Mouse (Mus musculus): ENCODE data around the gene Sept5.

The Sept5 gene

GRCm38 (mm10) chr16:18629390-18630231 lies at the start of gene Sept5:
TSS of gene Sept5 (minus strand) at chr16:18629954.
- in situ Hi-C loops (cut with MboI, MseI): no loop called here

- in situ Hi-C loops (cut with MboI, MseI): no loop called here
These were observed 49.4 kb upstream of the Sept5 start for GRCm38 (mm10) chr16:18679112-18679511.

- in situ Hi-C loops (cut with MboI, MseI): no loop called here
These were observed 48.3 kb upstream of the Sept5 start for GRCm38 (mm10) chr16:18677746-18678679.

GRCm38 (mm10) chr16:18673005-18673404 lies 43.3 kb upstream of the Sept5 start:
- in situ Hi-C loops (cut with MboI, MseI): no loop called here

GRCm38 (mm10) chr16:18672027-18672426 lies 42.3 kb upstream of the Sept5 start:
- in situ Hi-C loops (cut with MboI, MseI): no loop called here

- in situ Hi-C loops (cut with MboI, MseI): no loop called here
These were observed 40.2 kb upstream of the Sept5 start for GRCm38 (mm10) chr16:18669914-18670313.

- in situ Hi-C loops (cut with MboI, MseI): no loop called here
These were observed 28.8 kb upstream of the Sept5 start for GRCm38 (mm10) chr16:18658597-18658996.

GRCm38 (mm10) chr16:18655372-18656098 lies 25.8 kb upstream of the Sept5 start:
- in situ Hi-C loops (cut with MboI, MseI): no loop called here

- in situ Hi-C loops (cut with MboI, MseI): no loop called here
These were observed 23.8 kb upstream of the Sept5 start for GRCm38 (mm10) chr16:18653290-18654160.

- in situ Hi-C loops (cut with MboI, MseI): no loop called here
These were observed 19.4 kb upstream of the Sept5 start for GRCm38 (mm10) chr16:18649126-18649525.

- in situ Hi-C loops (cut with MboI, MseI): no loop called here
These were observed 15.6 kb upstream of the Sept5 start for GRCm38 (mm10) chr16:18645329-18645728.

GRCm38 (mm10) chr16:18644485-18644884 lies 14.7 kb upstream of the Sept5 start:
- in situ Hi-C loops (cut with MboI, MseI): no loop called here

- in situ Hi-C loops (cut with MboI, MseI): no loop called here
These were observed 13.7 kb upstream of the Sept5 start for GRCm38 (mm10) chr16:18643406-18643998.

GRCm38 (mm10) chr16:18642897-18643296 lies 13.1 kb upstream of the Sept5 start:
- in situ Hi-C loops (cut with MboI, MseI): no loop called here

GRCm38 (mm10) chr16:18642291-18642690 lies 12.5 kb upstream of the Sept5 start:
- in situ Hi-C loops (cut with MboI, MseI): no loop called here

- in situ Hi-C loops (cut with MboI, MseI): no loop called here
These were observed 9.7 kb upstream of the Sept5 start for GRCm38 (mm10) chr16:18639382-18639929.

- in situ Hi-C loops (cut with MboI, MseI): no loop called here
These were observed 8.6 kb upstream of the Sept5 start for GRCm38 (mm10) chr16:18638396-18638795.

GRCm38 (mm10) chr16:18636804-18637203 lies 7.0 kb upstream of the Sept5 start:
- in situ Hi-C loops (cut with MboI, MseI): no loop called here

GRCm38 (mm10) chr16:18636401-18636800 lies 6.6 kb upstream of the Sept5 start:
- in situ Hi-C loops (cut with MboI, MseI): no loop called here

GRCm38 (mm10) chr16:18633333-18633732 lies 3.6 kb upstream of the Sept5 start:
- in situ Hi-C loops (cut with MboI, MseI): no loop called here
